13 mouse cellular contexts compared by ENCODE assay signal in the genomic region with DNA sequence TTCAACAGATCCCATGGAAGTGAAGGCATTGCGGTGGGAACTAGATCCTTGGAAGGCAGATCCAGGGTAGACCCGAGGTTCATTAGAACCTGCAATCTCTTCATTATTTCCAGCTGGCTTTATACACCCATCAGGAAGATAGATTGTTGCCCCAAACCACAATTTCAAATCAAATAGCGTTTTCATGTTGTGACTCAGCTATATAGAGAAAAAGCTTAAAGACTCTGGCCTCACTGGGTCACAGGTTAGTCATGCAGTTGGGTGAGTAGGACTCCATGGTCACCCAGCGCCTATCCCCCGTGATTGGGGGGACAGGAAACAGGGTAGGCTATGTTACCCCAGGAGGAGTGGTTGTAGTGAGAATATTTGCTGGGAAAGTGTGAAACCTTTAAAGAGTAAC.
DNase-seq lines count a peak whose midpoint lies in the region; ATAC-seq lines count a peak whose summit lies in the region.
"Had no signal": no experiment of that assay in that cellular context is flagged by ENCODE, and none has a peak within 500 bp of the region (broad histone marks: within the 10 kb centered on the region; RNA-seq: fewer than 3 reads in every experiment).

No protein-coding gene starts in this region.

- H3K4me3 ChIP-seq in kidney, embryonic 16.5 days (ENCODE audit: low read length): no peak overlapping the region
- H3K4me3 ChIP-seq: embryonic facial prominence, embryonic 10.5 days; embryonic facial prominence, embryonic 12.5 days; forebrain, embryonic 13.5 days; forebrain, embryonic 15.5 days had no signal

- WGBS in kidney, embryonic 16.5 days: 48% methylated on average over 5 of the region's 5 CpGs

- H3K27me3 ChIP-seq in kidney, embryonic 16.5 days (ENCODE audit: insufficient read depth, low read length): peaks cover 17% of the 10 kb centered on the region
- H3K27me3 ChIP-seq: CH12.LX had no signal

- 0 out of 2 replicates have a peak, but pooled peaks have one; percentile 50 for ATAC-seq in kidney, embryonic 16.5 days (ENCODE audit: low FRiP score, low TSS enrichment)

- H3K27ac ChIP-seq in kidney, embryonic 16.5 days (ENCODE audit: low read length): no peak overlapping the region
- H3K27ac ChIP-seq: embryonic facial prominence, embryonic 10.5 days; embryonic facial prominence, embryonic 12.5 days; forebrain, embryonic 13.5 days; forebrain, embryonic 15.5 days had no signal

- DNase-seq in kidney, postnatal 4 days: no peak
- DNase-seq in 3T3-L1 (ENCODE audit: low read depth, low spot score): peak; percentile 57
- DNase-seq in Muller cell, postnatal 12 days (ENCODE audit: inconsistent ontology term): peak; percentile 3
- DNase-seq in gastrocnemius, postnatal 25 days: no peak
- DNase-seq in right cerebral cortex, postnatal 36 days (ENCODE audit: low spot score in 2 of 2): no peak

- no peaks in the 10 kb centered on the region for H3K9me3 ChIP-seq in kidney, embryonic 16.5 days (ENCODE audit: low read length)
- H3K9me3 ChIP-seq: embryonic facial prominence, embryonic 10.5 days; embryonic facial prominence, embryonic 12.5 days; forebrain, embryonic 13.5 days; forebrain, embryonic 15.5 days had no signal

- no peak overlapping the region for H3K9ac ChIP-seq in kidney, embryonic 16.5 days (replicated peaks; ENCODE audit: low read length)
- H3K9ac ChIP-seq: embryonic facial prominence, embryonic 12.5 days; forebrain, embryonic 13.5 days; forebrain, embryonic 15.5 days; forebrain, postnatal 0 days had no signal

- no peak overlapping the region for H3K4me2 ChIP-seq in kidney, embryonic 16.5 days (replicated peaks; ENCODE audit: low read depth, low read length)
- H3K4me2 ChIP-seq: embryonic facial prominence, embryonic 12.5 days; forebrain, embryonic 13.5 days; forebrain, embryonic 15.5 days had no signal

- H3K36me3 ChIP-seq in kidney, embryonic 16.5 days (ENCODE audit: insufficient read depth, low read length): no peaks in the 10 kb centered on the region
- H3K36me3 ChIP-seq: embryonic facial prominence, embryonic 10.5 days; embryonic facial prominence, embryonic 12.5 days; forebrain, embryonic 15.5 days; G1E had no signal

- no peaks in the 10 kb centered on the region for H3K4me1 ChIP-seq in kidney, embryonic 16.5 days (ENCODE audit: insufficient read depth, low read length)
- H3K4me1 ChIP-seq: embryonic facial prominence, embryonic 10.5 days; embryonic facial prominence, embryonic 12.5 days; forebrain, embryonic 13.5 days; forebrain, embryonic 15.5 days had no signal

Comparison
In these comparisons a context has a peak if more than half of its experiments do, and no peak if none do; other contexts are left out.
1. DNase-seq: peak in 3T3-L1 (single experiment) and Muller cell, postnatal 12 days (single experiment); none in kidney, postnatal 4 days (0 of 2), gastrocnemius, postnatal 25 days (single experiment) and right cerebral cortex, postnatal 36 days (0 of 2).